In genomic region chr1:36069291-36069771, GRCm38 (mm10) we compare ENCODE assay signal across 8 mouse cellular contexts. TPM values are rescaled to one million over a fixed set of nuclear protein-coding genes. Genes with fewer than 3 reads are reported as not detected.
DNase-seq lines count a peak whose midpoint lies in the region; ATAC-seq and TF ChIP-seq lines count a peak whose summit lies in the region.

No protein-coding gene starts in this region.

- 2% methylated on average over 13 of the region's 13 CpGs for WGBS in hindbrain, embryonic 12.5 days
- 1% methylated on average over 12 of the region's 13 CpGs for WGBS in limb, embryonic 14.5 days

- peak overlapping the region; percentile 97 for H3K4me2 ChIP-seq in hindbrain, embryonic 12.5 days (replicated peaks)
- peak overlapping the region; percentile 98 for H3K4me2 ChIP-seq in limb, embryonic 14.5 days (replicated peaks; ENCODE audit: low read depth, low read length, severe bottlenecking)
- peak overlapping the region; percentile 94 for H3K4me2 ChIP-seq in myocyte (ENCODE audit: low read depth)

- peak; percentile 40 for DNase-seq in right cerebral cortex, postnatal 10 days (ENCODE audit: low spot score in 2 of 2)
- no peak for DNase-seq in right cerebral cortex, postnatal 25 days
- DNase-seq in cerebellum, postnatal 14 days: peak; percentile 68 to 74
- no peak for DNase-seq in limb, embryonic 14.5 days (ENCODE audit: low spot score)
- no peak for DNase-seq in left cerebral cortex, adult 18-20 months (ENCODE audit: low spot score in 2 of 2)
- no peak for DNase-seq in frontal cortex, postnatal 25 days (ENCODE audit: low spot score in 2 of 2)

- peak overlapping the region; percentile 83 for H3K4me3 ChIP-seq in hindbrain, embryonic 12.5 days
- peak overlapping the region; percentile 78 for H3K4me3 ChIP-seq in limb, embryonic 14.5 days (replicated peaks; ENCODE audit: low read length)
- peak overlapping the region; percentile 98 for H3K4me3 ChIP-seq in myocyte

- H3ac ChIP-seq in myocyte (ENCODE audit: control insufficient read depth, insufficient read length): peak overlapping the region; percentile 87

- H3K9ac ChIP-seq in hindbrain, embryonic 12.5 days: peak overlapping the region; percentile 89
- peak overlapping the region; percentile 73 for H3K9ac ChIP-seq in limb, embryonic 14.5 days (ENCODE audit: low read depth, low read length, severe bottlenecking)

- H3K79me2 ChIP-seq in myocyte (ENCODE audit: control insufficient read depth, insufficient read depth): peaks cover 59% of the 10 kb centered on the region

- peak overlapping the region; percentile 52; the same call in 1 of the 2 replicates for H3K27ac ChIP-seq in hindbrain, embryonic 12.5 days
- no peak overlapping the region for H3K27ac ChIP-seq in limb, embryonic 14.5 days (replicated peaks; ENCODE audit: low read depth, low read length)

- no peaks in the 10 kb centered on the region for H3K36me3 ChIP-seq in hindbrain, embryonic 12.5 days
- peaks cover 6% of the 10 kb centered on the region for H3K36me3 ChIP-seq in limb, embryonic 14.5 days (ENCODE audit: control insufficient read depth, insufficient read depth, low read length)
- H3K36me3 ChIP-seq in myocyte (ENCODE audit: control insufficient read depth, insufficient read depth): no peaks in the 10 kb centered on the region

- no peak for ATAC-seq in hindbrain, embryonic 12.5 days (ENCODE audit: low FRiP score)
- no peak for ATAC-seq in limb, embryonic 14.5 days (ENCODE audit: low FRiP score, low read depth)

- peaks cover 69% of the 10 kb centered on the region for H3K4me1 ChIP-seq in hindbrain, embryonic 12.5 days
- peaks cover 55% of the 10 kb centered on the region for H3K4me1 ChIP-seq in limb, embryonic 14.5 days (ENCODE audit: control insufficient read depth, insufficient read depth, low read length)

- H3K9me3 ChIP-seq in hindbrain, embryonic 12.5 days (replicated peaks): no peaks in the 10 kb centered on the region
- no peaks in the 10 kb centered on the region for H3K9me3 ChIP-seq in limb, embryonic 14.5 days (ENCODE audit: control insufficient read depth, low read length)

- peaks cover 4% of the 10 kb centered on the region; the same call in 1 of the 2 replicates for H3K27me3 ChIP-seq in hindbrain, embryonic 12.5 days
- no peaks in the 10 kb centered on the region for H3K27me3 ChIP-seq in limb, embryonic 14.5 days (ENCODE audit: control insufficient read depth, insufficient read depth, low read length)
- H3K27me3 ChIP-seq in myocyte (ENCODE audit: control insufficient read depth, insufficient read depth, insufficient read length): no peaks in the 10 kb centered on the region

- TF ChIP-seq POLR2A in limb, embryonic 14.5 days (IDR thresholded peaks at IDR 0.05; ENCODE audit: borderline replicate concordance, extremely low read depth, insufficient read depth, insufficient read length): no peak
- TF ChIP-seq POLR2A in myocyte (IDR thresholded peaks at IDR 0.05; ENCODE audit: insufficient read length, low read depth): no peak

TF ChIP-seq in myocyte, 11 proteins besides CTCF, POLR2A, EP300 and RAD21:
- no peak for TF ChIP-seq TCF3 (IDR thresholded peaks at IDR 0.05; ENCODE audit: insufficient read length, low read depth)
- TF ChIP-seq E2F4 (IDR thresholded peaks at IDR 0.05; ENCODE audit: insufficient read depth): no peak
- no peak for TF ChIP-seq SRF (IDR thresholded peaks at IDR 0.05; ENCODE audit: control insufficient read depth, insufficient read length, low read depth)
- TF ChIP-seq CEBPB (IDR thresholded peaks at IDR 0.05; ENCODE audit: insufficient read depth, poor library complexity, severe bottlenecking): no peak
- peak in 1 of 3 experiments; percentile 11 for TF ChIP-seq MYOD1 (IDR thresholded peaks at IDR 0.05; ENCODE audit: control insufficient read depth in 1 of 3, insufficient read length in 2 of 3, low read depth in 2 of 3)
- TF ChIP-seq MYOG (IDR thresholded peaks at IDR 0.05; ENCODE audit: control insufficient read depth in 1 of 3, insufficient read depth in 1 of 3, insufficient read length in 2 of 3, low read depth in 2 of 3): no peak
TF ChIP-seq in myocyte: peak in this region for 1.

RNA-seq across cellular contexts. Expression of gene Hs6st1, which starts 1.1 kb away (rescaled TPM):
- polyA plus RNA-seq in hindbrain, embryonic 12.5 days (2016; fragmentation: Nextera tagmentation; extraction: Ambion mirVana): 20.5 and 22.0 TPM in 2 replicates
- polyA plus RNA-seq in limb, embryonic 14.5 days (2012; rRNA removed): 50.5 and 63.4 TPM in 2 replicates
- 14.9 and 19.3 TPM in 2 replicates for polyA plus RNA-seq in limb, embryonic 14.5 days (2014; fragmentation: Nextera tagmentation; extraction: Ambion mirVana)
- polyA plus RNA-seq in myocyte (2012; fragmentation: generic; extraction: Trizol): 66.6 TPM
- 10 to 100 TPM; 48.6 to 51.7 TPM for total RNA-seq in left cerebral cortex, adult 18-20 months (2021)

Comparison
In these comparisons a context has a peak if more than half of its experiments do, and no peak if none do; other contexts are left out.
1. DNase-seq: peak in right cerebral cortex, postnatal 10 days (2 of 2) and cerebellum, postnatal 14 days (2 of 2); none in right cerebral cortex, postnatal 25 days (single experiment), limb, embryonic 14.5 days (single experiment), left cerebral cortex, adult 18-20 months (0 of 2) and frontal cortex, postnatal 25 days (0 of 2).
2. Peak in every context shown above with its lines, with median percentiles within 50 percentile points of each other: H3K4me2 ChIP-seq and H3K4me3 ChIP-seq.